Mouse (Mus musculus) midbrain, embryonic 11.5 days (tissue): ENCODE results near the gene Rpl18. TPM values are rescaled to one million over a fixed set of nuclear protein-coding genes. Genes with fewer than 3 reads are reported as not detected.

ENCODE experiments used
- ATAC-seq: fragments of 200-750 bp; cut with Nextera tagmentation; 2 replicates; pipeline ENCODE4 v1.8.0; 2017; ENCODE audit warnings: moderate TSS enrichment, moderate library complexity; ENCODE audit not compliant: low FRiP score
- DNase-seq: peaks from one replicate; pipeline ENCODE4 v3.0.0; 2015; ENCODE audit warnings: low spot score; ENCODE audit errors: missing footprints
- H3K27ac ChIP-seq: fragments of 300-500 bp; sonication (generic); 2 replicates; pipeline ENCODE4 v1.5.1; 2014; ENCODE audit warnings: low read depth, low read length
- H3K27me3 ChIP-seq: fragments of 300-500 bp; sonication (generic); 2 replicates; pipeline ENCODE4 v1.6.1; 2014; ENCODE audit warnings: mild to moderate bottlenecking, low read length, moderate library complexity, mixed read lengths; ENCODE audit not compliant: control insufficient read depth, insufficient read depth
- H3K36me3 ChIP-seq: fragments of 300-500 bp; sonication (generic); 2 replicates; pipeline ENCODE4 v1.6.1; 2014; ENCODE audit warnings: mild to moderate bottlenecking, low read length, moderate library complexity, mixed read lengths; ENCODE audit not compliant: control insufficient read depth, insufficient read depth
- H3K4me1 ChIP-seq: fragments of 300-500 bp; sonication (generic); 2 replicates; pipeline ENCODE4 v1.6.1; 2014; ENCODE audit warnings: low read length; ENCODE audit not compliant: control insufficient read depth, insufficient read depth
- H3K4me2 ChIP-seq: fragments of 300-500 bp; sonication (generic); 2 replicates; pipeline ENCODE4 v1.6.1; 2014; ENCODE audit warnings: mild to moderate bottlenecking, moderate library complexity
- H3K4me3 ChIP-seq: fragments of 300-500 bp; sonication (generic); 2 replicates; pipeline ENCODE4 v1.5.1; 2014; ENCODE audit warnings: low read depth, low read length
- H3K9ac ChIP-seq: fragments of 300-500 bp; sonication (generic); 2 replicates; pipeline ENCODE4 v1.6.1; 2014; ENCODE audit warnings: low read length
- H3K9me3 ChIP-seq: fragments of 300-500 bp; sonication (generic); 2 replicates; pipeline ENCODE4 v1.6.1; 2016; ENCODE audit warnings: low read length; ENCODE audit not compliant: control insufficient read depth
- WGBS: fragments of 180-500 bp; shearing (Covaris S2); extraction: QIAGEN DNeasy Blood & Tissue Kit; methylation state at CpG from one replicate; pipeline ENCODE4 v1.1.7; 2014; 5-methylcytosine and 5-hydroxymethylcytosine counted together
- polyA plus RNA-seq: library from polyadenylated mRNA; unstranded; fragments of >200 nt; fragmentation: Nextera tagmentation; extraction: Ambion mirVana; gene quantifications from 2 replicates; pipeline ENCODE4 v1.2.1, GENCODE M21; 2014

Gene Rpl18
- polyA plus RNA-seq, result 878 and 933 TPM in 2 replicates

DNA sequence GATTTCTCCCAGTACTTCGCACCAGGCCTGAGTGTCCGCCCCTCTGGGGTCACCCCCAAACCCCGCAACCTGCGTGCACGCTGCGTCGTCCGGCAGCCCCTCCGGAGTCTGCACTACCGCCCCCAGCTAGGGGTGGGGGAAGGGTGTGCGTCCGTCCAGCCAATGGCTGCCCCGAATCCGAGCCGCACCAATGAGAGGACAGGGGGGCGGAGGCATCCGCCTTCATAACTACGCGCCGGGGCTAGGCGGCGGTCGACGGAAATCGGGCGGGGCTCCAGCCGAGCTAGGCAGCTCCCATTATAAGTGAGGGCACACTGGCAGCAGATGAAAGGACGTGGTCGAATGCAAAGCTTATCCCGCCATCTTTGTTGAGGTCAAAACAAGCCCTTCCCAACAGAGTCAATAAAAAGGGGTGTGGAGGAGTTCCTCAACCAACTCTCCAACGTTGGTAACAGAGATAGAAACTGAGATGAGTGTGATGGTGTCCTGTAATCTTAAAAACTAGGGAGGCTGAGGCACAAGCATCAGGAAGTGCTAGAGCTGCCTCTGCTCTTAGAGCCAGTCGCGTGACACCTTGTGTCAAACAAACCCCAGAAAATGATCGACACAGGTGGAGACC is at the start of gene Rpl18:
Gene Rpl18 (plus strand): TSS at position 368 of the 619 bp plus-strand sequence.
- WGBS, result 8% methylated on average over 34 of the region's 34 CpGs
- Histone ChIP-seq H3K4me2 (peak within 1 kb of the TSS; percentile 93), H3K27ac (no peak within 1 kb of the TSS), H3K9ac (peak within 1 kb of the TSS; percentile 74), H3K36me3 (peaks cover 33% of the 10 kb centered on the region), H3K4me1 (peaks cover 41% of the 10 kb centered on the region), H3K4me3 (peak within 1 kb of the TSS; percentile 69), H3K27me3 (no peaks in the 10 kb centered on the region), H3K9me3 (no peaks in the 10 kb centered on the region)
- ATAC-seq (peak; percentile 93), DNase-seq (peak; percentile 98)

DNA sequence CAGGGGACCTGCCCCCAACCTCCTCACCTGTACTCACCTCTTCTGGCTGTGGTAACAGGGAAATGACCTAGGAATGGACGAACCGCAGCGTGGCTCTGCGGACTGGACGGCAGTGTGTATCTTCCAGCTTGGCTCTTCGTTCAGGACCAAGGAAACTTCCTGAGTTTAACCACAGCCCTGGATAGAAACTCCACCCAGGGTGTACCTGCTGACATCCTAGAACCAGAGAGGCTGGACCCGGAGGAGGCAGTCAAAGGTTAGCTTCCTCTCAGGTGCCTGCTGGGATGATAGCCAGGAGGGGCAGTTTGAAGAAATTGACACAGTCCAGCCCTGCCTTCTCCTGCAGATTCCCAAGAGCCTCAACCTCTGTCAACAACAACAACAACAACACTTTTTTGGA is 49.1 kb upstream of the Rpl18 start, which contains the start of gene Fut2:
Gene Fut2 (minus strand): TSS at position 234 of the 400 bp plus-strand sequence.
- WGBS, result 89% methylated on average over 7 of the region's 7 CpGs
- Histone ChIP-seq H3K4me3 (no peak within 1 kb of the TSS), H3K27ac (no peak within 1 kb of the TSS), H3K4me1 (no peaks in the 10 kb centered on the region), H3K9ac (no peak within 1 kb of the TSS), H3K4me2 (no peak within 1 kb of the TSS), H3K27me3 (no peaks in the 10 kb centered on the region), H3K9me3 (no peaks in the 10 kb centered on the region), H3K36me3 (no peaks in the 10 kb centered on the region)
- DNase-seq (no peak), ATAC-seq (no peak)

DNA sequence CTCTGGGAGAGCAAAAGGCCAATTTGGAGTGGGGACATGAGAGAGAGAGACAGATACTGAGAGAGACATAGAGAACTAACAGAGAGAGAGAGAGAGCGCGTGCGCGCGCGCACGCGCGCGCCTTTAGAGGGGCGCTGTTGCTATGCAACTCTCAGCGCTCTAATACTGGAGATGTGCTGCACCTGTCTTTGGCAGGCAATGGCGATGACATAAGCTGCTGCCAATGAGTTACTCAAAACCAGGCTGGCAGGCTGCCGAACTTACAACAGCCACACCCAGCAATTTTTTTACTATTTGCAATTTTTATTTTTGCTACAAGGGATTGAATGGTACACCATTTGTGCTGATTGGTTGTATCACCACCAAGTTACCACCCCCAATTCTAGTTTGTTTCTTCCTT is 47.5 kb upstream of the Rpl18 start:
- Histone ChIP-seq H3K4me2 (no peak overlapping the region), H3K27ac (no peak overlapping the region), H3K4me3 (no peak overlapping the region), H3K36me3 (no peaks in the 10 kb centered on the region), H3K9me3 (no peaks in the 10 kb centered on the region), H3K4me1 (no peaks in the 10 kb centered on the region), H3K9ac (no peak overlapping the region), H3K27me3 (no peaks in the 10 kb centered on the region)
- WGBS, result 77% methylated on average over 14 of the region's 14 CpGs
- DNase-seq (no peak), ATAC-seq (no peak)

DNA sequence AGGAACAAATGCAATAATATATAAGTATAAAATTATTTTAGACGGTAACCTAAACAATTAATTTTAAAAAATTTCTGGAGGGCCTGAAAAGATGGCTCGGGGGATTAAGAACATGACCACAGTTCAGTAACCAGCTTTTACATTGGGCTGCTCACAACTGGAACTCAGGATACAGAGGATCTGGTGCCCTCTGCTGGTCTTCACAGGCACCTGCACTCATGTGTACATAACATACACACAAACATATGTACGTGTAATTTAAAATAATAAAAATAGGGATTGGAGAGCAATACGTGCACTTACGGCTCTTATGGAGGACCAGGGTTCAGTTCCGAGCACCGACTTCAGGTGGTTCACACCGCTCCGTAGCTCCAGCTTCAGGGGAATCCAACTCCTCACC is 46.3 kb upstream of the Rpl18 start:
- H3K4me3 ChIP-seq, result no peak overlapping the region
- no peaks in the 10 kb centered on the region for H3K36me3 ChIP-seq
- H3K4me1 ChIP-seq, result no peaks in the 10 kb centered on the region
- DNase-seq, result no peak
- no peak overlapping the region for H3K4me2 ChIP-seq
- no peak overlapping the region for H3K27ac ChIP-seq
- 94% methylated on average over 9 of the region's 9 CpGs for WGBS
- H3K9ac ChIP-seq, result no peak overlapping the region
- H3K9me3 ChIP-seq, result no peaks in the 10 kb centered on the region
- ATAC-seq, result no peak
- no peaks in the 10 kb centered on the region for H3K27me3 ChIP-seq

DNA sequence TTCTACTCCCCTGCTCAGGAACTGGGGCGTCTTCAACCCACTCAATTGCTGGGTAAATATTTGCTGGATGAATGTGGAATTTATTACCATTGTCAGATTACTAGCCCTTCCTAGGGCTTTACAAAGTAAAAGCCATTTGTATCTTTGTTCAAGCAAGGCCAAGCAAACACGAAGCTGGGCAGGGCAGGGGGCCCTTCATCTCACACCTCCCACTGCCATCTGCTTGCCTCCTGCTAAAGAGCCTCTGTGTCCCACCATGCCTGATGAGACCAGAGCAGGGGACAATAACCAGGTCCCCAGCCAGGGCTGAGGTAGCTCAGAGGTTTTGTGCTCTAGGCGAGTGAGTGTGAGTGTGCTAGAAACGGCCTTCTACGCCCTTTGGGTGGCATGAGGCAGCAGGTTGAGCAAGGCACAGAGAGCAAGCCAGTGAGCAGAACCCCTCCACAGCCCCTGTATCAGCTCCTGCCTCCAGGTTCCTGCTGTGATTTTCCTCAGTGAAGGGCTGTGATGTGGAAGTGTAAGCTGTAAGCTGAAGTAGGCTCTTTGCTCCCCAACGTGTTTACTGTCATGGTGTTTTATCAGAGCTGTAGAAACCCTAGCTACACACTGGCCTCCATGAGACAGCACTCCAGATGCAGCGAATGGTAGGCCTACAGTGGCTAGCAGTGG is 37.5 kb upstream of the Rpl18 start:
- 78% methylated on average over 7 of the region's 7 CpGs for WGBS
- DNase-seq, result no peak
- no peak for ATAC-seq
- Histone ChIP-seq H3K4me2 (no peak overlapping the region), H3K9ac (no peak overlapping the region), H3K4me1 (no peaks in the 10 kb centered on the region), H3K9me3 (no peaks in the 10 kb centered on the region), H3K27ac (no peak overlapping the region), H3K4me3 (no peak overlapping the region), H3K36me3 (no peaks in the 10 kb centered on the region), H3K27me3 (no peaks in the 10 kb centered on the region)

DNA sequence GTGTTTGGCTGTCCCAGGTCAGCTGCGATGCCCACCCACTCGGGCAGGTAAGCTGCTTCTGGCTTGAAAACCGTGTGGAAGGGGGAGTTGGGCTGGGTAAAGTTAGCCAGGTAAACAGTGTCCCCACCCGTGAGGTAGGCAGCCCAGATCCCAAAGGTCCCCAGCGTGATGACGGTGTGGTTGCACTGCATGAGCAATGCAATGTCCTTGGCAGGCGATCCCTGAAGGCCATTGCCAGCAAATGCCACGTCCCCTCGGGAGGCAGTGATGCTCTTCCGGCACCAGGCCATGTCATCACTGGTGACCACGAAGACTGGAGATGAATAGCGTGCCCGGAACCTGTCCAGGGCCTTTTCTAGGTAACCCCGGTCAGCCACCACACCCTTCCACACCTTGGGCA is 36.7 kb upstream of the Rpl18 start:
- 93% methylated on average over 14 of the region's 14 CpGs for WGBS
- Histone ChIP-seq H3K4me1 (no peaks in the 10 kb centered on the region), H3K27ac (no peak overlapping the region), H3K9ac (no peak overlapping the region), H3K9me3 (no peaks in the 10 kb centered on the region), H3K4me3 (no peak overlapping the region), H3K36me3 (no peaks in the 10 kb centered on the region), H3K27me3 (no peaks in the 10 kb centered on the region), H3K4me2 (no peak overlapping the region)
- no peak for ATAC-seq
- DNase-seq, result no peak

DNA sequence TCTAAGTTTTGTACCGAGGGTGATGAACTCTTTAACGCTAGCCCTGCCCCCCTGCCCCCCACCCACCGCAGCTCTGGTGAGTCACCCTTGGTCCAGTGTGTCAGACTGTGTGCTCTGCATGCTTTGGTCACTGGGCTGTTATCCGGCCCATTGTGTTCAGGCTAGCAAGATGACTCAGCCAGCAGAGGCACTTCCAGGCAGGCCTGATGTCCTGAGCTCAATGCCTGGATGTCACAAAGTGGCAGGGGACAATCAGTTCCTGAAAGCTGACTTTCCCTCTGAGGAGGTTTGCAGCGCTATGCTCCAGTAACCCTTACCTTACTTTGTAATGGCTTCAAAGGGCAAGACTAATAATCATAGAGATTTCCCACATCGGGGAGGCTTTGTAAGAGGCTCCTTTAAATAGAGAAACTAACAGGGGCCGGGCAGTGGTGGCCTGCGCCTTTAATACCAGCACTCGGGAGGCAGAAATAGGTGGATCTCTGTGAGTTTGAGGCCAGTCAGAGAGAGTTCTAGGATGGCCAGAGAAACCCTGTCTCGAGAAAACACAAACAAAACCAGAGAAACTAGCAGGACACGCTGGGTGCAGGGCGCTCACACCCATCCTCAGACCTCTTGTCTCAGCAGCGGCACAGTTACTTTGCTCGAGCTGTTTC is 35.2 kb upstream of the Rpl18 start:
- DNase-seq (peak; percentile 82), ATAC-seq (no peak)
- Histone ChIP-seq H3K27ac (no peak overlapping the region), H3K36me3 (no peaks in the 10 kb centered on the region), H3K9ac (no peak overlapping the region), H3K4me2 (no peak overlapping the region), H3K27me3 (no peaks in the 10 kb centered on the region), H3K4me3 (no peak overlapping the region), H3K4me1 (no peaks in the 10 kb centered on the region), H3K9me3 (no peaks in the 10 kb centered on the region)
- 58% methylated on average over 14 of the region's 14 CpGs for WGBS

DNA sequence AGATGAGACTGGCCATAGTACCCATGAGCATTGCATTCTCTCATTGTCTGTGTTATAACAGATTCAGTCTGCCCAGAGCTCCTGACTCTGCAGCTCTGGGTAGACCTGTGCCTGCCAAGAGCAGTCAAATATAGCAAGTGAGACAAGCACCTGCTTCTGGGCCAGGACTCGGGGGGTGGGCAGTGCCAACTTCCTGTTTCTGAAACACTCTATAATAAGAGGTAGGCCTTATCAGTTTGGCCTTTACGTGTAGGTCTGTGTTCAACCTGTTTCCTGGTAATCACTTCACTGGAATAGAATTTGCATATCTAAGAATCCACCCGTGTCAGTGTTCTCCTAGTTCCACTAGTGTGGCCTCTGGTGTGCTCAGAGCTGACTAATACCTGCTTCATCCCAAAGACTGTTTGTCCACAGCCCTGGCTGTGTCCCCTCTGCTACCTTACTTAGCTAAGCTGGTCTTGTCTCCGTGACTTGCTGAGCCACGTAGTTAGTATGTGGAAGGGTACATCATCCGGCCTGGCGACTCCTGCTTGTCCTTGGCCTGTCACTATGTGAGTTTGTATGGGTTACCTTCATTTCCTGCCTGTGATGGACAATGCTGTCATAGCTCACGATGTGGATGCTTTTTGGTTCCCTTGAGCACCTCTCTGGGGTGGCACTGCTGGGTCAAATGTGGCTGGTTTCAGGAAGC is 34.1 kb upstream of the Rpl18 start:
- no peak overlapping the region for H3K4me3 ChIP-seq
- H3K27ac ChIP-seq, result no peak overlapping the region
- ATAC-seq (no peak), DNase-seq (no peak)
- 88% methylated on average over 8 of the region's 8 CpGs for WGBS
- H3K4me2 ChIP-seq, result no peak overlapping the region
- H3K4me1 ChIP-seq, result no peaks in the 10 kb centered on the region
- H3K27me3 ChIP-seq, result no peaks in the 10 kb centered on the region
- no peaks in the 10 kb centered on the region for H3K36me3 ChIP-seq
- H3K9me3 ChIP-seq, result no peaks in the 10 kb centered on the region
- H3K9ac ChIP-seq, result no peak overlapping the region
